Mouse (Mus musculus): Measurements from ENCODE around the gene Fermt2.
"Not testable (repeated sequence)": the region's sequence is repeated elsewhere in the genome, so short reads cannot be mapped to it uniquely, and the experiment has no call there.

Gene Fermt2

DNA sequence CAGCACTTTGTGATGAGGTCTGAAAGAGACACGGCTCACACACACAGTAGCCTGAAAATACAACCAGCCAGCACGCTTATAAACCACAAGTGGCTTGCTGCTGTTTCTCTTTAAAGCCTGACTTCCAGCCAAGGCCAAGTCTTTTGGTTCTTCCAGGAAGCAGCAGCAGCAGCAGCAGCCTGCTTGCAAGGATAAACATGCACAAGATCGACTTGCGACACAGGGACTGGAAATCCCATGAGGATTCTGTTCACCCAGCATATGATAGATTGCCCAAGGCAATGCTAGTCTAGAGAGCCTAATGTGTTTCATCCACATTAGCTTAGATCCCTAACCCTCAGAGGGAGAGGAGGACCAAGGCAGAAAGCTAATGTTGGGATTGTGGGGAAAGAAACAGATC is 22.0 kb downstream of the Fermt2 start:
- DNase-seq (ENCODE audit: low read depth, low spot score), result no peak

DNA sequence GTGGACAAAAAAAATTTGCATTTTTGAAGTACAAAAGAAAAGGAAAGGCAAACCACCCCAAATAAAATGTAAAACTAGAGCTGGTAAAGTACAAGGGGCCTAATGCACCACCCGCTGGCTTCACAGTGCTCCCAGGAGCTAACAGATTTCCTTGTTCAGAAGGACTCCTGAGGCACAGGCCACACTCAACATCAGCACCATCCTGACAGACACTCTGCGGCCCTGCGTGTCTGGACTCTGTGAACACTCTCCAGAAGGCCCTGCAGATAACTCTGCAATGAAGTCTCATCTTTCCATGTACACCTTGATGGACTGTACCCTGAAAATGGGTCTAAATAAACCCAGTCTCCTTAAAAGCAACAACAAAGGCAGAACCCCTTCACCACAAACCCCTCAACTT is 22.5 kb downstream of the Fermt2 start:
- no peak for DNase-seq (ENCODE audit: low read depth, low spot score)

DNA sequence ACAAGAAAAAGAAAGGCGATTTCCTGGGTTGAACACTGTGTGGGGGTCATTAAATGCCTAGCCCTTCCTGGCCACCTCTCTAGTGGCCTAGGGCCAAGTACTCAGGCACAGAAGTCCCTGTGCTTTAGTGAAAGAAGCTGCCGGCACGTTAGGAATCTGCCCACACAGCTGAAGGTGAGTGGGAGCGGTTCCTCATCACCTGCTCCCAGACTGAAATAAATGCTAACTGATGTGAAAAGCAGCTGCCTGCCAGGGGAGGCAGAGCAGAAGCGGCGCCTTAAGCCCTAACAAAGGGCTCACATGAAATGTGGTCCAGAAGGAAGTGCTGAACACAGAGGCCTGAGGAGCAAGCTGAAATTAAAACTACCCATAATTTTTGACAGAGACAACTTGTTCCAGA is 22.9 kb downstream of the Fermt2 start:
- DNase-seq (ENCODE audit: low read depth, low spot score), result no peak

DNA sequence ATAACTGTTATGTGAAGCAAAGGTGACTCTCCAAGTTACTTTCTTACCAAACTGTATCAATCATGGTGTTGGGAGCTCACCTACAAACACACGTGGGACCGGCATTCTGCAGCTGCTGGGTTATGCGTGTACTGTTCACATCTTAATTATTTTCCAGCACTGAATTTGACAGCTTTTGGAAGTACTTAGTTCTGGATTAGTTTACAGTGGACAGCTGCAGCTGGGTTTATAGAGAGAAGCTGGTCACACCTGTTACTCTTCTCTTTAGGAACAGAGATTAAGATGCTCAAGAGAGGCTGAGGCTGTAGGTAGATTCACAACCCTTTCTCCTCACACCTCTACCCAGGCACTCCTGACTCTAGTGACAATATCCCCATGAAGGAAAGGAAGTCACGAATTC is 23.8 kb downstream of the Fermt2 start:
- DNase-seq (ENCODE audit: low read depth, low spot score), result no peak

DNA sequence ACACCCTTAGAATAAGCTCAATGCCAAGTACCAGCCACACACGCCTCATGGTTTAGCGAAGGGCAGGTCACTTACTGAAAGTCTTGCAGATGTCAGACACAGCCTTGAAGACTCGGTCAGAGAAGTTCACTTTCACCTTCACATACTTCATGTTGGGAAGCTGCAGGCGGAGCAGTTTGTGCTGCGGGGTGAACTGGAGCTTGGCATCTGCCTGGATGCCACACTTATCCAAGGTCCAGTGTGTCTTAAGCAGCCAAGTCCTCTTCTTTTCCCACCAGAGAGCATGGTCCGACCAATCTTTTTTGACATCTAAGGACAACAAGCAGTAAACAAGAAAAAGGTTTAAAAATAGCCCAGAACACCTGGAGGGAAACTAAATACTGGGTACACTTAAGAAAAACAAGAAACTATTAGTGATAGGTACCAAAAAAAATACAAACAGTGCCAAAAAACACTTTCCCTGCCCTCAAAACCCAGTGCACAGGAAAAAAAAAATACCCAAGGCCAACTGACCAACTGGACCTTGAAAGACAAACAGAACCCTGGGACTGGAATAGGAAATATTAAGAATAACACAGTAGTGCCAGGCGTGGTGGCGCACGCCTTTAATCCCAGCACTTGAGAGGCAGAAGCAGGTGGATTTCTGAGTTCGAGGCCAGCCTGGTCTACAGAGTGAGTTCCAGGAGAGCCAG is 25.4 kb downstream of the Fermt2 start:
- no peak for DNase-seq (ENCODE audit: low read depth, low spot score)

DNA sequence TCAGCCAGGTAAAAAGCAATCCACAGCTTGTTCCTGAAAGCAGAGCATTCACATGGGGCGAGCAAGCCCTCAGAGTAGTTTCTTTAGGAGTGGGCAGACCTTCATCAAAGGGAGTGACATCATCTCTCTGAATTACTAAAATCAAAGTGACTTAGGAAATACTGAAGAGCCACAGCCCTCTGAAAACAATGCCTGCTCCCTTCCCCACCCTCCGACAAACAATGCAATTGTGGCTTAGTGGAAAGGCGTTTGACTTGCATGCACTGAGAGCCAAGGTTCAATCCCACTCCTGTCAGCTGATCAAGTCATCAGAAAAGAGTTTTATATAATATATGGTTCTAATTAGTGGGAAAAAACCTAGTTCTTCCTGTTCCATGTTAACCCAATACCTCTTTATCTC is 26.0 kb downstream of the Fermt2 start:
- no peak for DNase-seq (ENCODE audit: low read depth, low spot score)

- no peak for DNase-seq (ENCODE audit: low read depth, low spot score)
Observed at GRCm38 (mm10) chr14:45500052-45500451, 29.9 kb downstream of the Fermt2 start.

DNA sequence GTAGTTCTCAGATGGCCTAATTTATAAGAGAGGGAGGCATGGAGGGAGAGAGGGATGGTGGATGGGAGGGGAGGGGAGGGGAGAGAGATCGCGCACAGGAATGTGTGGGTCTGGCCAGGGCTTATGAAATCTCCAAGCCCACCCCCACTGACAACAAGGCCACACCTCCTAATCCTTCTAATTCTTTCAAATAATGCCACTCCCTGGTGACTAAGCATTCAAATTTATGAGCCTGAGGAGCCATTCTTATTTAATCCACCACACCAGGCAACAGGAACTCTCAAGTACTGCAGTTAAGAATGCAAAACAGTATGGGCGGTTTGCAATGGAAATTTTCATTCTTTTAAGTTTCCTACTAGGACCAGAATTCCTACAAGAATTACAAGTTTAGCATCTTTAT is 32.8 kb downstream of the Fermt2 start:
- no peak for DNase-seq (ENCODE audit: low read depth, low spot score)

- DNase-seq (ENCODE audit: low read depth, low spot score), result not testable (repeated sequence)
Observed at GRCm38 (mm10) chr14:45495810-45496209, 34.1 kb downstream of the Fermt2 start.

DNA sequence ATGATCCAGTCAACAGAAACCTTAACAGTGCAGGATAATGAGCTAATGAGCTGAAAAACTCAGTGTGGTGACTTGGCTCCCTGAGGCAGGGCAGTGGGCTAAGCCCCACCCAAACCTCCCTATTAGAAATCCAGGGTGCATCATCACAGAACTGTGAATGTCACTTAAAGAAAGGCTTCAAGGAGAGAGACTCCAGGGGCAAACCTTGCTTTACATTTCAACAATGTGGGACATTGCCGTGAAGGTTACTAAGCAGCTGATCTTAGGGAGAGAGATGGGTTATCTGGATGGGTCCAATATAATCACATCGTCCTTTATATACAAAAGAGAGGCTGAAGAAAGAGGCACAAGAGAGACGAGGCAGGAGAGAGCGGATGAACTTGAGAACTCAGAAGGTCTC is 36.0 kb downstream of the Fermt2 start:
- DNase-seq (ENCODE audit: low read depth, low spot score), result no peak

DNA sequence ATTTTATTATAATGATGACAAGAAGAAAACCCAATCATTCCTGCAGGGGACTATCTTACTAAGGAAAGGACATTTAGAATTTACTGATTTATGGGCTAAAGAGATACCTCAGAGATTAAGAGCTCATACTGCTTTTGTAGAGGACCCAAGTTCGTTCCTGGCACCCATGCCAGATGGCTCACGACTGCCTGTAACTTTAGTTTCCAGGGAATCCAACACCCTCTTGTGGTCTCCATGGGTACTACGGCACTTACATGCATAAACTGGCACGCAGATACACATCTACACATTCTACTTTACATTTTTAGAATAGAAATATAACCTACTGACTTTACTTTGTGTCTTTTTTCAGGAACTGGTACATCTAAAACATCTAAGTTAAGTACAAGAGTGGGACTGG is 37.2 kb downstream of the Fermt2 start:
- DNase-seq (ENCODE audit: low read depth, low spot score), result no peak

DNA sequence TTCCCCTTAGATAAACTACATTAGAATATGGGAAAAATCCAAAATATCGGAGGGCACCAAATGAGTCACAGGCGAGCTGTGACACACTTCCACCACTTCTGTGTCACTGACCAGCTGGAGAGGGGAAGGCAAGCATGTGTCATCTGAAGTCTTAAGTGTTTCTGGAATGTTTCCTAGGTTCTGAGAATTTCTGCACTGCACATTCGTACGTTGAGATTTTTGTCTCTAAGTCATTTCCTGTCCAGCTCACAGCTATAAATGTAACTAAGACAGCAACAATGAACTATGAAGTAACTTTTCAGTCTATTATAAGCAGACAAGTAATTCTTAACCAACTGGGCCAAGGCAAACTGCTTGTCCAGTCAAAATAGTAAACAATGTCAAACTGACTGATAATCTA is 37.9 kb downstream of the Fermt2 start:
- no peak for DNase-seq (ENCODE audit: low read depth, low spot score)

DNA sequence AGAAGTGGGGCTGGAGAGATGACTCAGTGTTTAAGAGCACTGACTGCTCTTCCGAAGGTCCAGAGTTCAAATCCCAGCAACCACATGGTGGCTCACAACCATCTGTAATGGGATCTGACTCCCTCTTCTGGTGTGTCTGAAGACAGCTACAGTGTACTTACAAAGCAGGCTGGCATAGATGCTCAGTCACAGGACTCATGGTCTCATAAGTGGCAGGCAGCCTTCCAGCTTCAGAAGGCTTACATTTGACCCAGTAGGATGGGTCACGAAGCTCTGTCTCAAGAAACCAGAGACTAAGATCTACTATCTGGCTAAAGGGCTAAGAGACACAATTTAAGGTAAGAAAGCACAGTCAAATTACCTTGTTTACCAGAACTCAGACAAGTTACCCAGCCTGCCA is 42.7 kb downstream of the Fermt2 start:
- DNase-seq (ENCODE audit: low read depth, low spot score), result not testable (repeated sequence)

DNA sequence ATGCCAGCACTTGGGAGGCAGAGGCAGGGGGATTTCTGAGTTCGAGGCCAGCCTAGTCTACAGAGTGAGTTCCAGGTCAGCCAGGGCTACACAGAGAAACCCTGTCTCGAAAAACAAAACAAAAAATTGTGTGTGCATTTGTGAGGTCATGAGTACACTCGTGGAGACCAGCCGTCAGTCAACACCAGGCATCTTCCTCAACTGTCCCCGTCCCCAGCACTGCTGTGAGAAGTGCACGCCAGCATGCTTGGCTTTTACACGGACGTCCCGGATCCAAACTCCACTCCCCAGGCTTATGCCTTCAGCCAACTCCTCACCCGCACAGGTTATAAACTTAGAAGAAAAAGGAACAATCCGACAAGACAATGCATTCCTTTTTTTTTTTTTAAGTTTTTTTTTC is 46.6 kb downstream of the Fermt2 start:
- DNase-seq (ENCODE audit: low read depth, low spot score), result not testable (repeated sequence)

DNA sequence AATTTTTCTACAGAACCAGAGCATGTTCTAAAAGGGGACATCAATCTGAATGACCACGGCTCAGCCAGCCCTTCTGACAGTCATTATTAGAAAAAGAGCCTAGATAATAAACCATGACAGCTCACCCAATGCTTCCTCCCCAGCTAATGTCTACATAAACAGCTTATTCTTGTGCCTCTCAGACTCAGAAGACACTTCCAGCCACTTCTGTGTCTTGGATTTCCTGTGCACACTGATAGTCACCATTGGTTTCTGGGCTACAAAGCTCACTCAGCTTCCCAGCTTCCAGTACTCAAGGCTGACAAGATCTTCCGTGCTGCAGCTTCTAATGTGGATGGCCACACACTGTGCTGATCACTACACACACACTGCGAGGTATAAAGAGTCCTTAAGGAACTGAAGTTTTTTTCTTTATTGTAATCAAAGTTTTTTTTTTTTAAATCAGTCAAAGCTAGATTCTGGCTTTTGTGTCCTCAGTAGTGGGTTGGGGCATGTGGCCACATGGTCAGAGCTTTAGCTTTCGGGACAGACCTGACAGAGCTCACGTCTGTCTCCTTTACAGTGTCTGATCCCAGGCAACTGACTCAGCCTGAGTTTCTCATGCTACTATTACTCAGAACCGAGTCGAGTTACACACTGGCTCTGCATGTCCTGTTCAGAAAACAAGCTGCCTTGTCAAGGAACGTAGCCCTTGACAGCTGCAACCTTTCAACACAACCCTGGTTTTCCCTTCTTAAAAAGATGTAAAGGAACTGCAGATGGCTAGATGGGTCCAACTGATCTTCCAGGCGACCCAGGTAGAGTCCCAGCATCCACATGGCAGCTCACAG is 50.7 kb downstream of the Fermt2 start:
- DNase-seq (ENCODE audit: low read depth, low spot score), result no peak

DNA sequence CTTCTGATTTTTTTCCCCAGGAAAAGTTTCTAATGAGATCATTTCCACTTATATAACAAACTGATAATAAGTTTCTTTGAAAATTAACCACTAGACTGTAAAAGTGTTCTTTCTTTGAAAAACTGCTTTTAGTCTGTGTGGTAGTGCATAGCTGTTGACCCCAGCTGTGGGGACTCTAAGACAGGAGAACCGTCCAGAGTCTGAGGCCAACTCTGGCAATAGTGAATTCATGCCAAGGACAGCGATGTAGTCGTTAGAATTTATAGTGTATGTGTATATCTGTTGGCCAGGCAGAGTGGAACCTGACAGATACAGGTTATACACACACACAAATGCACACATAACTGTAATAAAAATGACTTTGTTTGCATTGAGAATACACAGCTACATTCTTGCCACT is 51.4 kb downstream of the Fermt2 start:
- DNase-seq (ENCODE audit: low read depth, low spot score), result no peak

DNA sequence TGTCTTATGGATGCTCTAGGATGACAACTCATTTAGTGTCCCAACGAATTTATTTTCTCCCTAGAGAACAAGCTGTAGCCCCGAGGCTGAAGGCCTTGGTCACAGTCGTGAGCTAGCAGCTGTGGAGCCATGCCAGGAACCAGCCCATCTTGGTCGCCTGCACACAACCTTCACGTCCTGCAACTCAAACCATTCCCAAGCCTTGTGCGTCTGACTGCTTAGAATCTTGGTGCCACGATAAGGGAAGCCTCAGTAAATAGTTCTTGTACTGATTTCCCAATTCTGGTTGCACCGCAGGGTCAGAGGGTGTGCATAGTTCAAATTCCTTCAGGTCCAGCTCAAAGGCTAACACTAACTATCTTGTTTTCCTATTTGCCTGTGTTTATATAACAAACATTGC is 52.3 kb downstream of the Fermt2 start:
- DNase-seq (ENCODE audit: low read depth, low spot score), result no peak

- no peak for DNase-seq (ENCODE audit: low read depth, low spot score)
Observed at GRCm38 (mm10) chr14:45476990-45477389, 52.9 kb downstream of the Fermt2 start.

DNA sequence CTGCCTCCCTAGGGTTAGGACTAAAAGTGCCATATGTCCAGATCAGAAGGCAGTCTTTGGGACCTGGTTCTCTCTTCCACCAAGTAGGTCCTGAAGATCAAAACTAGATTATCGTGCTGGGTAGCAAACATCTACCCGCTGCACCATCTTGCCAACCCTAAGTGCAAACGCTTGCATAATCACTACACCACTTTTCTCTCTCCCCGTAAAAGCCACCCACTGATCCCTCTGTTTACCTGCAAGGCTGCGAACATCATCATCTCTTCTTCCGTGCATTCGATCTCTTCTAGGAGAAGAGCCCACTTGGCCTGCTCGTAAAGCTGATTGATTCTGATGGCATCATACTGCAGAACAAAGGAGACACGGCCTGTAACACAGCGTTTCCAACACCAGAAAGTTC is 57.4 kb downstream of the Fermt2 start:
- DNase-seq (ENCODE audit: low read depth, low spot score), result no peak

GRCm38 (mm10) chr14:45469446-45469845 is 60.5 kb downstream of the Fermt2 start:
- DNase-seq (ENCODE audit: low read depth, low spot score), result peak; percentile 1

- not testable (repeated sequence) for DNase-seq (ENCODE audit: low read depth, low spot score)
Observed at GRCm38 (mm10) chr14:45466371-45466770, 63.5 kb downstream of the Fermt2 start.

DNA sequence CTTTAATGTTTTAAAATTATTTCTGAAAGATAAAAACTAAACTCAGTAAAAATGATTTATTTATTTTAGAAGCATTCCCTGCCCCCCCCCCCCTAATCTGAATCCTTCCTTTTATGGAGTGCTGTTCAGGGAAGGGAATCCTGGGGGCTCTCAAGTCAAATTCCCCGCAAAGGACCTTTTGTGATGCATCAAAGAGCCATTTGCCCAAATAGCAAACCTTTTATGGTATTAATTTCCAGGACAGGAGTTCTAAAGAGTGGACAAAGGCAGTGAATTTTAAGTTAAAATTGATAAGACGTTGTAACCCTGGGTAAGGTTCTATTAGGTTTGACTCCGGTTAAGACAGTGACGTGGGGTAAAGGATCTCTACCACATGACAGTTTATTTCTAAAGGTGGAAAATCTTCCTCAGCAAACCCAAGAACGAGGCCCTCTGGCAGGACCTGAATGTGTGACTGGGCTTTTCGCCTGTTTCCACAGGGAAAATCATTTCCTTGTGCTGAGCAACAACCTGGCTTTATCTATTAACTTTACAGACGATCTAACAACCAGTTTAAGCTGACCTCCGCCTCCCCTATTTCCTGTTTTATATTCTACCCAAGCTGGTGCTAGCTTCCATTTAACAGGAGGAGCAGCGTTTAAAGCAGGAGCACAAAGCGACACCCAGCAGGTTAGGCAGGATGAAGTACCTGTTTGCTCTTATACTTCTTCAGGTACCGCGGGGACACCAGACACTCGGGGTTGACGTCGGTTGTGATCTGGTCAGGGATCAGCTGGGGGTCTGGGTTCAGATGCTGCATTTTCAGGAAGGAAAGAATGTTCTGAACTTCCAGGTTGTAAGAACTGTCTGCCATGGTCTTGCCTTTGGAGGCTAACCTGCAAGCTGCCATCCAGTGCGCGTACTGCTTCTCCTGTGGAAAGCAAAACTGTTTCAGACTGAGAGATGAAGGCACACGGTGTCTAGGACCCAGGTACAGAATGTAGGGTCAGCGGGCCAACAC is 65.6 kb downstream of the Fermt2 start:
- no peak for DNase-seq (ENCODE audit: low read depth, low spot score)

Data from CD4-positive, CD25-positive, alpha-beta regulatory T cell, adult 2 months (primary cell).